Mouse (Mus musculus) kidney, embryonic 16.5 days (tissue): ENCODE measurements at regions not wholly inside any gene's neighbourhood (a gene's known extent, or its start where the extent isn't known, plus 50 kb on each side); places are given as distances from the start of the nearest gene placed in this dataset.

Experiments
- ATAC-seq: fragments of 200-750 bp; cut with Nextera tagmentation; 2 replicates; pipeline ENCODE4 v1.8.0; 2017; ENCODE audit warnings: moderate TSS enrichment; ENCODE audit not compliant: low FRiP score, low TSS enrichment
- H3K27ac ChIP-seq: fragments of 300-500 bp; sonication (generic); 2 replicates; pipeline ENCODE4 v1.5.1; 2014; ENCODE audit warnings: low read length
- H3K27me3 ChIP-seq: fragments of 300-500 bp; sonication (generic); 2 replicates; pipeline ENCODE4 v1.6.1; 2014; ENCODE audit warnings: low read length, control low read depth, mixed read lengths; ENCODE audit not compliant: insufficient read depth
- H3K36me3 ChIP-seq: fragments of 300-500 bp; sonication (generic); 2 replicates; pipeline ENCODE4 v1.6.1; 2014; ENCODE audit warnings: low read length, control low read depth, mixed read lengths; ENCODE audit not compliant: insufficient read depth
- H3K4me1 ChIP-seq: fragments of 300-500 bp; sonication (generic); 2 replicates; pipeline ENCODE4 v1.6.1; 2014; ENCODE audit warnings: low read length, control low read depth, mixed read lengths; ENCODE audit not compliant: insufficient read depth
- H3K4me2 ChIP-seq: fragments of 300-500 bp; sonication (generic); replicated peaks from 2 replicates; pipeline ENCODE4 v1.6.1; 2014; ENCODE audit warnings: low read depth, low read length
- H3K4me3 ChIP-seq: fragments of 300-500 bp; sonication (generic); 2 replicates; pipeline ENCODE4 v1.5.1; 2014; ENCODE audit warnings: mild to moderate bottlenecking, low read length
- H3K9ac ChIP-seq: fragments of 300-500 bp; sonication (generic); replicated peaks from 2 replicates; pipeline ENCODE4 v1.6.1; 2014; ENCODE audit warnings: low read length
- H3K9me3 ChIP-seq: fragments of 300-500 bp; sonication (generic); 2 replicates; pipeline ENCODE4 v1.6.1; 2016; ENCODE audit warnings: low read length, control low read depth
- WGBS: fragments of 180-500 bp; shearing (Covaris S2); extraction: QIAGEN DNeasy Blood & Tissue Kit; methylation state at CpG from one replicate; pipeline ENCODE4 v1.1.7; 2014; 5-methylcytosine and 5-hydroxymethylcytosine counted together

DNA sequence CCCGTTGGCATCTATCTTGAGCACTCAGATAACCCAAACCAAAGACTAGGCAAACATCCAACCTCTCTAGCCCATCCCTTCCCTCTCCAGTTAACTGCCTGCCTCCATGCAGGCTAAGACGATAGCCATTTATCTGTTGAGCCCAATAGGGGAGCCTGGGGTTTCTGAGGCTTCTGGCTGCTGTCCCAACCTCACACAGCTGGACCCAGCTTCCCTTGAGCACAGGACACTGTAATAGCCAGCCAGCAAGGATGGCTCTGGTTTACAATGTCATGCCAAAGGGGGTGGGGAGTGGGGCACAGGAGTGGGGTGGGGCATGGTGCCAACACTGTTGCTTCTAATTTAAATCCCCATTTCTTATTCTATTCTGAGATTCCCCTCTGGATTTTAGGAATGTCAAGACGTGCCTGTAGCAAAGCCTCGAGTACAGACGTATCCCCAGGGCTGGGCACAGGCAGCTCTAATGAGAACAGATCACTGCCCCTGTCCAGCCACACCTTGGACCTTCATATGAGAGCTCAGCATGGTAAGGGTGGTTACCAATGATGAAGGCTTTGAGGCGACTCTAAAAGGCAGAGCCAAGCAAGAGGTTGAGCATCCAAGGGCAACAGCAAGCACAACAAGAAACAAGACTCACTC lies 152.0 kb downstream of the Auh start:
- no peak overlapping the region for H3K4me3 ChIP-seq
- no peaks in the 10 kb centered on the region for H3K9me3 ChIP-seq
- WGBS, result 73% methylated on average over 6 of the region's 6 CpGs
- no peaks in the 10 kb centered on the region for H3K36me3 ChIP-seq
- no peak overlapping the region for H3K4me2 ChIP-seq
- ATAC-seq, result no peak
- no peak overlapping the region for H3K9ac ChIP-seq
- no peaks in the 10 kb centered on the region for H3K4me1 ChIP-seq
- H3K27ac ChIP-seq, result no peak overlapping the region
- H3K27me3 ChIP-seq, result no peaks in the 10 kb centered on the region

DNA sequence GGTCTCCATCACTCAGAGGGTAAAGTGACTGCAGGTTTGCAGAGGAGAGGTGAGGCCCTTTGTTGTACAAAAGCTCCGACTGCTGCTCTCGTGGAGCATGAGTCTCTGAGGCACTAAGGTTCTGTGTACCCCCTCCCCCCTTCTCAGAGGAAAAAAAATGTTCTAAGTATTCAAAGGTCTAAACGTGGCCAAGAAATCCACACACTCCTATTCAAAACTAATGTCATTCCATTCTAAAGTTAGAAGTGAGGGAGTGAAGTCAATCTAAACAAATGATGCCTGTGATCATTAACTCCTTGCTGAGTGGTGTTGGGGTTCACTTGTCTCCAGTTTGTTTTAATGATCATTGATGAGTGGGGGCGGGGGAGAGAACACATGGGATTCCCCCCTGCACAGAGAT lies 150.6 kb downstream of the Auh start:
- no peaks in the 10 kb centered on the region for H3K4me1 ChIP-seq
- ATAC-seq, result no peak
- H3K27ac ChIP-seq, result no peak overlapping the region
- H3K4me2 ChIP-seq, result no peak overlapping the region
- WGBS, result 29% methylated on average over 4 of the region's 4 CpGs
- H3K9me3 ChIP-seq, result no peaks in the 10 kb centered on the region
- no peaks in the 10 kb centered on the region for H3K27me3 ChIP-seq
- no peak overlapping the region for H3K4me3 ChIP-seq
- no peaks in the 10 kb centered on the region for H3K36me3 ChIP-seq
- no peak overlapping the region for H3K9ac ChIP-seq
